Mouse (Mus musculus) limb, embryonic 11.5 days (tissue): ENCODE measurements around the gene Dusp16. TPM values are rescaled to one million over a fixed set of nuclear protein-coding genes. Genes with fewer than 3 reads are reported as not detected.
"Not testable (repeated sequence)": the region's sequence is repeated elsewhere in the genome, so short reads cannot be mapped to it uniquely, and the experiment has no call there.

Experiments
- ATAC-seq: fragments of 200-750 bp; cut with Nextera tagmentation; 2 replicates; pipeline ENCODE4 v1.8.0; 2017; ENCODE audit warnings: low read depth; ENCODE audit not compliant: insufficient number of reproducible peaks, low FRiP score, low TSS enrichment
- DNase-seq: peaks from one replicate; pipeline ENCODE4 v3.0.0-alpha.2; 2015; ENCODE audit warnings: low spot score
- H3K27ac ChIP-seq: fragments of 300-500 bp; sonication (generic); replicated peaks from 2 replicates; pipeline ENCODE4 v1.5.1; 2014; ENCODE audit warnings: low read depth, mild to moderate bottlenecking, low read length
- H3K27me3 ChIP-seq: fragments of 300-500 bp; sonication (generic); 2 replicates; pipeline ENCODE4 v1.6.1; 2014; ENCODE audit warnings: mild to moderate bottlenecking, low read length, mixed read lengths; ENCODE audit not compliant: control insufficient read depth, insufficient read depth
- H3K36me3 ChIP-seq: fragments of 300-500 bp; sonication (generic); 2 replicates; pipeline ENCODE4 v1.6.1; 2014; ENCODE audit warnings: mild to moderate bottlenecking, low read length, moderate library complexity, mixed read lengths; ENCODE audit not compliant: control insufficient read depth, insufficient read depth
- H3K4me1 ChIP-seq: fragments of 300-500 bp; sonication (generic); 2 replicates; pipeline ENCODE4 v1.6.1; 2014; ENCODE audit warnings: low read length, mixed read lengths; ENCODE audit not compliant: control insufficient read depth, insufficient read depth
- H3K4me2 ChIP-seq: fragments of 300-500 bp; sonication (generic); 2 replicates; pipeline ENCODE4 v1.6.1; 2014; ENCODE audit warnings: low read depth, mild to moderate bottlenecking, moderate library complexity; ENCODE audit not compliant: severe bottlenecking
- H3K4me3 ChIP-seq: fragments of 300-500 bp; sonication (generic); 2 replicates; pipeline ENCODE4 v1.5.1; 2014; ENCODE audit warnings: low read depth, low read length
- H3K9ac ChIP-seq: fragments of 300-500 bp; sonication (generic); 2 replicates; pipeline ENCODE4 v1.6.1; 2014; ENCODE audit warnings: mild to moderate bottlenecking, low read length
- H3K9me3 ChIP-seq: fragments of 300-500 bp; sonication (generic); 2 replicates; pipeline ENCODE4 v1.6.1; 2016; ENCODE audit warnings: low read length; ENCODE audit not compliant: control insufficient read depth
- WGBS: fragments of 180-500 bp; shearing (Covaris S2); extraction: QIAGEN DNeasy Blood & Tissue Kit; methylation state at CpG from one replicate; pipeline ENCODE4 v1.1.7; 2014; 5-methylcytosine and 5-hydroxymethylcytosine counted together
- polyA plus RNA-seq: library from polyadenylated mRNA; unstranded; fragments of >200 nt; fragmentation: Nextera tagmentation; extraction: Ambion mirVana; gene quantifications from 2 replicates; pipeline ENCODE4 v1.2.1, GENCODE M21; 2014

Dusp16 gene
- polyA plus RNA-seq, 1 experiment from 2014 or later = 13.2 TPM

DNA sequence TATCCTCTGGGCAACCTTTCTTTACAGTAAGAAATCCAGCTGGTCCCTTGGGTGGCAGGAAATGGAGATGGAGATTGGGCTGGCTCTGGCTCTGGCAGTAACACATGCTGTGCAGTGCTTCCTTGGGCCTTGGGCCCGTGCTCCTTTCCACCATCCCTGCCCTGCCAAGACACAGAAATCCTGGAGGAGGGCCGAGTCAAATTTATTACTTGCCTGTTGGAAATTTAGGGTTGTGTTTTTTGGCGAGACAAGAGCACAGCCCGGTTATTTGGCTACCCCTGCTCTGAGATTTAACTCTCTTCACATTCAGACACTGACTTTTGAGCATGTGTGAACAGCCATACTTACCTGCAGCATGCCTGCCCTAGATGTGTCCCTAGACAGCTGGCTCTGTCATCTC is 96.3 kb downstream of the Dusp16 start:
- no peak overlapping the region for H3K4me2 ChIP-seq
- no peaks in the 10 kb centered on the region for H3K9me3 ChIP-seq
- no peak overlapping the region for H3K4me3 ChIP-seq
- no peak for ATAC-seq
- WGBS = 59% methylated on average over 4 of the region's 4 CpGs
- no peaks in the 10 kb centered on the region for H3K4me1 ChIP-seq
- no peaks in the 10 kb centered on the region for H3K27me3 ChIP-seq
- DNase-seq = no peak
- H3K27ac ChIP-seq = no peak overlapping the region
- H3K36me3 ChIP-seq = no peaks in the 10 kb centered on the region
- no peak overlapping the region for H3K9ac ChIP-seq

DNA sequence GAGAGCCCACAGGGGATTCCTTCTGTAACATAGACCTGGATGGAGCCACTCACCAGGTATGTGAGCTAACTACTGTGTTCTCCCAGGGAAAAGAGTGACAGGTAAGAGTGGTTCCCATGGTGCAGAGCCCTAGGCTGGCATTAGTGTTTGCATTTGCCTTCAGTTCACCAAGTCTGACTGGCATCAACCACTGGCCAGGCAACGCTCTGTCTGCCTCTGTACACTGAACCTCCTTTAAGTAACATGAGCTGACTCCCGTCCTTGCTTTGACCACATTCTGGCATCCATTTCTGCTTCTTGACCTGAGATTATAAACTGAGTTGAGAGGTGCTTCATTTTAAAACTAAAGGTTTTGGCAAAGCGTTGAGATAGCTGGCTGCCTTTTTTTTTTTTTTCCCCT is 96.8 kb downstream of the Dusp16 start:
- 75% methylated on average over 3 of the region's 3 CpGs for WGBS
- no peaks in the 10 kb centered on the region for H3K9me3 ChIP-seq
- ATAC-seq = no peak

DNA sequence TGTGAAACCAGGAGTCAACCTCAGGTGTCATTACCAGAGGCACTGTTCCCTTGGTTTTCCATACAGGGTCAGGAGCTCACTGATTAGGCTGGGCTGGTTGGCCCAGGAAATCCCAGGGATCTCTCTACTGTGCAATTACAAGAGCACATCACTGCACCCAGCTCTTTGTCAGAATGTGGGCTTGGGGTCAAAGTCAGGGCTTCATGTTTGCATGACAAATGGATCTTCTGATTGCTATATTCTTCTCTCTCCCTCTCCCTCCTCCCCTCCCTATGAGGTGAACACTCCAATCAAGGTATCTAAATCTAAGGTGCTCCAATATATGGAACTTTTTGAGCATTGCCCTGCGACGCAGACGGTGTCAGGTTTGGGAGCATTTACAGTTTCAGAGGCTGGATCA is 97.4 kb downstream of the Dusp16 start:
- Histone ChIP-seq H3K4me2 (no peak overlapping the region), H3K9ac (no peak overlapping the region), H3K4me3 (no peak overlapping the region), H3K36me3 (no peaks in the 10 kb centered on the region), H3K4me1 (no peaks in the 10 kb centered on the region), H3K9me3 (no peaks in the 10 kb centered on the region), H3K27ac (no peak overlapping the region), H3K27me3 (no peaks in the 10 kb centered on the region)
- ATAC-seq (no peak), DNase-seq (no peak)
- WGBS = 94% methylated on average over 3 of the region's 3 CpGs

More for the DNA sequence above, 96.8 kb downstream of the Dusp16 start:
- Histone ChIP-seq H3K27me3 (no peaks in the 10 kb centered on the region), H3K27ac (no peak overlapping the region), H3K36me3 (no peaks in the 10 kb centered on the region), H3K4me3 (no peak overlapping the region), H3K4me2 (no peak overlapping the region), H3K9ac (no peak overlapping the region), H3K4me1 (no peaks in the 10 kb centered on the region)
- no peak for DNase-seq

DNA sequence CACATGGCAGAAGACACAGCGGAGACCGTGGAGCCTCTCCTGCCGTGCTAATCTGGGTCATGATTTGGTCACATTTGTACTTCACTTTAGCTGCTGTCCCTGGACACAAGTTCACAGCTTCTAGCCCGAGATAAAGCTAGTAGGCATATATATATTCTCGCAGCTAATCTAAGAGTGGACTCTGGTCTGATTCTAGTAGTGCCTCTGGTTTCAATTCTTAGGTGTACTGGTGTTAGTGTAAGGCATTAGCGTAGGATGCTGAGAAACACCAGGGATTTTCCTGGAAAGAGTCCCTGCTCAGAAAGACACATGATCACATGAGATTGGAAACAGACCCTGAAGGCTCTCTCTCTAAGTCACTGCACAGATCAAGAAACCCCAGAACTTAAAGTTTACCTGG is 97.9 kb downstream of the Dusp16 start:
- WGBS = 90% methylated on average over 6 of the region's 6 CpGs
- H3K9me3 ChIP-seq = no peaks in the 10 kb centered on the region
- no peak for ATAC-seq
- no peaks in the 10 kb centered on the region for H3K27me3 ChIP-seq
- H3K36me3 ChIP-seq = no peaks in the 10 kb centered on the region
- no peak overlapping the region for H3K27ac ChIP-seq
- no peak overlapping the region for H3K4me2 ChIP-seq
- no peak overlapping the region for H3K4me3 ChIP-seq
- no peak overlapping the region for H3K9ac ChIP-seq
- no peak for DNase-seq
- no peaks in the 10 kb centered on the region for H3K4me1 ChIP-seq

DNA sequence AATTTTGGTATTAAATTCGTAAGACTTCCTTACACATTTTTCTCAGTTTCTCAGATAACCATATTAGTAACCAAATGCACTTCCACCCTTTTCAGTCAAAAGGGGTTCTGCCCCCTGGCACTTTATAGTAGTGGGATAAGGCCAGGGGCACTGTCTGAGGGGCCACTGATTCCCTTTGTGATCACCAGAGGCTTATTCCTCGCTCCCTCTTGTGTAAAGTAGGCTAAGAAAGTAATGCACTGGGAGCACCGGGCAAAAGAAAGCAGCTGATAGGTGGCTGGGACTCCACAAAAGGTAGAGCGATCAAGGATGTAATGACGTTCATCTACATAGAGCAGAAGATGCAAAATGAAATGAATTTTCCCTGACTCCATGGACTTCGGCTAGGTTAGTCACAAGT is 106.9 kb downstream of the Dusp16 start:
- Histone ChIP-seq H3K9ac (no peak overlapping the region), H3K36me3 (no peaks in the 10 kb centered on the region), H3K4me3 (no peak overlapping the region), H3K9me3 (no peaks in the 10 kb centered on the region), H3K4me1 (no peaks in the 10 kb centered on the region), H3K27me3 (no peaks in the 10 kb centered on the region), H3K27ac (no peak overlapping the region), H3K4me2 (no peak overlapping the region)
- no peak for DNase-seq
- no peak for ATAC-seq
- WGBS = 89% methylated on average over 6 of the region's 6 CpGs

DNA sequence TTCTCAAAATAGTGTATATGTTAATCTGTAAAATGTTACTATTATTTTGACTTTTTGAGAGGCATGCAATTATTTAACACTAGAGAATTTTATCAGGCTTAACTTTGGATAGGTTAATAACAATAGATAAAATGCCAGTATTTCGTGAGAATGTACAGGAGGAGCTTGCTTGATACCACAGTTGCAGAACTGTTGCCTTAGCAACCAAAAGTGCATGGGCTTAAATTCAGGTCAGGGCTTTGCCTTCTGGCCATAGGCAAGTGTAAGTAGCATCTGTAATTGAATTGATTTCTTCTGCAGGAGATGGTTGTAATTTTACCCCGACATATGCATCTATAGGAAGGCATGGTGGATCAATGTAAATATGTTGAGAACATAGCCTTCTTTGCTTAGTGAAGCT is 107.4 kb downstream of the Dusp16 start:
- Histone ChIP-seq H3K4me1 (no peaks in the 10 kb centered on the region), H3K4me3 (no peak overlapping the region), H3K27ac (no peak overlapping the region), H3K9me3 (no peaks in the 10 kb centered on the region), H3K27me3 (no peaks in the 10 kb centered on the region), H3K9ac (no peak overlapping the region), H3K36me3 (no peaks in the 10 kb centered on the region), H3K4me2 (no peak overlapping the region)
- 84% methylated on average over 2 of the region's 2 CpGs for WGBS
- no peak for DNase-seq
- ATAC-seq = no peak

DNA sequence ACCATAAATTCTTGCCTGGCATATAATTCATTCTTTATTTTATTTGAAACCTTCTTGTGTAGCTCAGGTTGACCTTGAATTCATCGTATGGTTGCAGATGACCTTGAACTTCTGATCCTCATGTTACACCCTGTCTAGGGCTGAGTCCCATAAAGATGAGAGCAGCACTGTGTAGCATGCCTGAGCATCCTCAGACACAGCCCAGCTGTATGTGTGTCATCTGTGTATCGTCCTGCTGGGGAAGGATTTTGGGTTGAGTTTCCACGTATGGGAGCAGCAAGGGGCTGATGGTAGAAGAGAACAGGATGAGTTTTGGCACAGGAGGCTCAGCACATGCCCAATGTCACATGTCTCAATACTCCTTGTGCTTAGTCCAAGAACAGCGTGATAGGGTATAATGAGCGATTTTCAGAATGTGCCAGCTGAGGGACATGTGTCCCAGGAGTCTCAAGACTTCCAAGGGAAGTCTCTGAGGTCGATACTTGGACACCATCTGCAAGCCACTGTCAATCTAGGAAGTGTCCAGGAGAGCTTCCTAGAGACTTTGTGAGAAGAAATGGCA is 108.0 kb downstream of the Dusp16 start:
- DNase-seq (no peak), ATAC-seq (no peak)
- H3K4me1 ChIP-seq = no peaks in the 10 kb centered on the region
- no peaks in the 10 kb centered on the region for H3K36me3 ChIP-seq
- WGBS = 88% methylated on average over 6 of the region's 6 CpGs
- H3K9ac ChIP-seq = no peak overlapping the region
- no peaks in the 10 kb centered on the region for H3K9me3 ChIP-seq
- no peaks in the 10 kb centered on the region for H3K27me3 ChIP-seq
- H3K4me2 ChIP-seq = no peak overlapping the region
- H3K4me3 ChIP-seq = no peak overlapping the region
- H3K27ac ChIP-seq = no peak overlapping the region

DNA sequence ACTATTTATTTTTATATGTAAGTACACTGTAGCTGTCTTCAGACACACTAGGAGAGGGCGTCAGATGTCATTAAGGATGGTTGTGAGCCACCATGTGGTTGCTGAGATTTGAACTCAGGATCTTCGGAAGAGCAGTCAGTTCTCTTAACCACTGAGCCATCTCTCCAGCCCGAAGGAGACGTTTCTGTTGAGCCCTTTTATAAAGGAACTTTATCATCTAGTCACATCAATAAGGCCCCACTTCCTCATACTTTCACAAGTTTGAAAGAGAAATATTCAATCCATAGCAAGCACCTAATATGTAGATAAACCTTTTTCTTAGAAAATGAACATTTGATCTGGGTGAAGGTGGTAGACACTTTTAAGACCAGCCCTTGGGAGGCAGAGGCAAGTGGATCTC is 113.1 kb downstream of the Dusp16 start:
- ATAC-seq, DNase-seq, H3K9ac ChIP-seq, H3K27me3 ChIP-seq, H3K4me3 ChIP-seq, H3K36me3 ChIP-seq, H3K27ac ChIP-seq, H3K9me3 ChIP-seq, H3K4me2 ChIP-seq, H3K4me1 ChIP-seq: not testable (repeated sequence)
- WGBS = 92% methylated on average over 4 of the region's 4 CpGs

DNA sequence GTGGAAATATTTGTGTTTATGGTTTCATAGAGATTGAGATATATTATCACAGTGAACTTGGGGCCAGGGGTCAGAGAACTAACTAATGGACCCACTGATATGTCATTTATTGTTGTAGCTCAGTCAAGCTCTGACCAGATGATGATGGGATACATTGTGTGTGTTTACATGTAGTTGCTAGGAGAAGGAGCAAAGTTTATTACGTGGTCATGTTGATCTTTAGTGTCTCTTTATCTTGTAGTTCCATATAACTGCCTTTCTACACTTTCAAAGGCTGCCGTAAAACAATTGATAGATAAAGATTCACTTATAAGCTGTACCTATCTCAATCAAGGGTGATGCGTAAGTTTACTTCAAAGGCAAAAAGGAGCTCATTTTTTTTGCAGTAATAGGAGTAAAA is 114.4 kb downstream of the Dusp16 start:
- H3K9ac ChIP-seq = no peak overlapping the region
- ATAC-seq (no peak), DNase-seq (no peak)
- H3K27ac ChIP-seq = no peak overlapping the region
- no peak overlapping the region for H3K4me3 ChIP-seq
- no peaks in the 10 kb centered on the region for H3K36me3 ChIP-seq
- no peaks in the 10 kb centered on the region for H3K27me3 ChIP-seq
- 78% methylated on average over 3 of the region's 3 CpGs for WGBS
- no peaks in the 10 kb centered on the region for H3K9me3 ChIP-seq
- peaks cover 2% of the 10 kb centered on the region; the same call in 1 of the 2 replicates for H3K4me1 ChIP-seq
- H3K4me2 ChIP-seq = no peak overlapping the region
